Mouse (Mus musculus) heart, embryonic 14.5 days (tissue): ENCODE results near the gene Srcin1. TPM values are rescaled to one million over a fixed set of nuclear protein-coding genes. Genes with fewer than 3 reads are reported as not detected.

Experiments
- ATAC-seq: fragments of 200-750 bp; cut with Nextera tagmentation; 2 replicates; pipeline ENCODE4 v1.8.0; 2017; ENCODE audit warnings: low read depth, moderate TSS enrichment; ENCODE audit not compliant: insufficient number of reproducible peaks, insufficient read depth, low FRiP score
- H3K27ac ChIP-seq, 2 experiments: fragments of 200-500 bp in 1 of 2; fragments of 300-500 bp in 1 of 2; sonication (generic) in 1 of 2; replicated peaks in 1 of 2; 2 replicates each; pipeline ENCODE4 v1.5.1; 2012 to 2014; ENCODE audit warnings: low read depth in 2 of 2, low read length in 2 of 2, control low read depth in 1 of 2, mild to moderate bottlenecking in 1 of 2, mixed read lengths in 1 of 2; ENCODE audit not compliant: control insufficient read depth in 1 of 2, insufficient read depth in 1 of 2
- H3K27me3 ChIP-seq: fragments of 300-500 bp; sonication (generic); 2 replicates; pipeline ENCODE4 v1.6.1; 2014; ENCODE audit warnings: mild to moderate bottlenecking, low read length, control low read depth; ENCODE audit not compliant: control insufficient read depth, insufficient read depth
- H3K36me3 ChIP-seq: fragments of 300-500 bp; sonication (generic); 2 replicates; pipeline ENCODE4 v1.6.1; 2014; ENCODE audit warnings: mild to moderate bottlenecking, control low read depth, low read length, mixed read lengths; ENCODE audit not compliant: control insufficient read depth, insufficient read depth
- H3K4me1 ChIP-seq, 2 experiments: fragments of 200-500 bp in 1 of 2; fragments of 300-500 bp in 1 of 2; sonication (generic) in 1 of 2; 2 replicates each; pipeline ENCODE4 v1.6.1; 2012 to 2014; ENCODE audit warnings: low read length in 2 of 2, control low read depth in 1 of 2, mixed read lengths in 1 of 2; ENCODE audit not compliant: control insufficient read depth in 2 of 2, insufficient read depth in 2 of 2
- H3K4me2 ChIP-seq: fragments of 300-500 bp; sonication (generic); 2 replicates; pipeline ENCODE4 v1.6.1; 2014; ENCODE audit warnings: mild to moderate bottlenecking, low read length
- H3K4me3 ChIP-seq, 2 experiments: fragments of 200-500 bp in 1 of 2; fragments of 300-500 bp in 1 of 2; sonication (generic) in 1 of 2; 2 replicates each; pipeline ENCODE4 v1.5.1; 2012 to 2014; ENCODE audit warnings: low read length in 2 of 2, mild to moderate bottlenecking in 2 of 2, control low read depth in 1 of 2, low read depth in 1 of 2, moderate library complexity in 1 of 2; ENCODE audit not compliant: control insufficient read depth in 1 of 2, insufficient read depth in 1 of 2
- H3K9ac ChIP-seq: fragments of 300-500 bp; sonication (generic); 2 replicates; pipeline ENCODE4 v1.6.1; 2014; ENCODE audit warnings: mild to moderate bottlenecking, low read length
- H3K9me3 ChIP-seq: fragments of 300-500 bp; sonication (generic); 2 replicates; pipeline ENCODE4 v1.6.1; 2016; ENCODE audit warnings: low read length, control low read depth; ENCODE audit not compliant: control insufficient read depth
- WGBS: fragments of 180-500 bp; shearing (Covaris S2); extraction: QIAGEN DNeasy Blood & Tissue Kit; methylation state at CpG from one replicate; pipeline ENCODE4 v1.1.7; 2014; 5-methylcytosine and 5-hydroxymethylcytosine counted together
- polyA plus RNA-seq: library from polyadenylated mRNA; unstranded; fragments of >200 nt; fragmentation: Nextera tagmentation; extraction: Ambion mirVana; gene quantifications from 2 replicates; pipeline ENCODE4 v1.2.1, GENCODE M21; 2014

Gene Srcin1
- polyA plus RNA-seq, 1 experiment from 2014 or later = 0.22 TPM

DNA sequence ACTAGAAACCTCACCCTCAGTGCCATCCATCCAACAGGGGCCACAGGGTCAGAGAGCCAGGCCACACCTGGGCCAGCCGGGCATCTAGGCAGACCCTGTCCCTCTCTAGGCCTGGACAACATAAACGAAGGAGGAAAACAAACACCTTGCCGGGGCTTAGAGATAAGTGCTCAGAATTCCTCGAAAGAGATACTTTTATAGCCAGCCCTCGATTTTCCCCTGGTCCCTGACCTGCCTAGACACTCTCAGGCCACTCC is 4.0 kb downstream of the Srcin1 start:
- Histone ChIP-seq H3K9me3 (no peaks in the 10 kb centered on the region), H3K4me1 (peaks cover 6 to 21% of the 10 kb centered on the region in 2 experiments; a peak in 3 of 4 replicates), H3K4me2 (no peak overlapping the region), H3K27ac (no peak overlapping the region), H3K4me3 (no peak overlapping the region), H3K27me3 (peaks cover 90% of the 10 kb centered on the region), H3K9ac (no peak overlapping the region), H3K36me3 (no peaks in the 10 kb centered on the region)
- WGBS = 21% methylated on average over 5 of the region's 5 CpGs
- no peak for ATAC-seq

GRCm38 (mm10) chr11:97571266-97572088 is 4.5 kb downstream of the Srcin1 start:
- Histone ChIP-seq H3K4me3 (no peak overlapping the region), H3K4me2 (no peak overlapping the region), H3K9ac (no peak overlapping the region), H3K9me3 (no peaks in the 10 kb centered on the region), H3K4me1 (peaks cover 6 to 21% of the 10 kb centered on the region in 2 experiments; a peak in 3 of 4 replicates), H3K36me3 (no peaks in the 10 kb centered on the region), H3K27me3 (peaks cover 90% of the 10 kb centered on the region), H3K27ac (no peak overlapping the region)
- 24% methylated on average over 8 of the region's 8 CpGs for WGBS
- ATAC-seq = no peak

- H3K27me3 ChIP-seq = peaks cover 91% of the 10 kb centered on the region
- WGBS = 10% methylated on average over 8 of the region's 8 CpGs
- no peaks in the 10 kb centered on the region for H3K36me3 ChIP-seq
- H3K27ac ChIP-seq = no peak overlapping the region
- peaks cover 6 to 21% of the 10 kb centered on the region in 2 experiments; a peak in 3 of 4 replicates for H3K4me1 ChIP-seq
- no peak overlapping the region for H3K4me3 ChIP-seq
- H3K4me2 ChIP-seq = no peak overlapping the region
- no peak for ATAC-seq
- H3K9ac ChIP-seq = no peak overlapping the region
- no peaks in the 10 kb centered on the region for H3K9me3 ChIP-seq
Observed at GRCm38 (mm10) chr11:97570493-97571137, 5.4 kb downstream of the Srcin1 start.

GRCm38 (mm10) chr11:97569806-97570205 is 6.2 kb downstream of the Srcin1 start:
- 57% methylated on average over 3 of the region's 3 CpGs for WGBS
- H3K4me1 ChIP-seq = peaks cover 6 to 21% of the 10 kb centered on the region in 2 experiments; a peak in 3 of 4 replicates
- no peak for ATAC-seq
- H3K9me3 ChIP-seq = no peaks in the 10 kb centered on the region
- H3K9ac ChIP-seq = no peak overlapping the region
- H3K27me3 ChIP-seq = peaks cover 91% of the 10 kb centered on the region
- no peak overlapping the region for H3K4me2 ChIP-seq
- H3K27ac ChIP-seq = no peak overlapping the region
- H3K4me3 ChIP-seq = no peak overlapping the region
- no peaks in the 10 kb centered on the region for H3K36me3 ChIP-seq

- Histone ChIP-seq H3K27me3 (peaks cover 91% of the 10 kb centered on the region), H3K4me3 (no peak overlapping the region), H3K4me1 (peaks cover 6 to 16% of the 10 kb centered on the region in 2 experiments; a peak in 3 of 4 replicates), H3K36me3 (no peaks in the 10 kb centered on the region), H3K4me2 (no peak overlapping the region), H3K9me3 (no peaks in the 10 kb centered on the region), H3K27ac (no peak overlapping the region), H3K9ac (no peak overlapping the region)
- no peak for ATAC-seq
- 46% methylated on average over 5 of the region's 5 CpGs for WGBS
Observed at GRCm38 (mm10) chr11:97569301-97569724, 6.7 kb downstream of the Srcin1 start.

DNA sequence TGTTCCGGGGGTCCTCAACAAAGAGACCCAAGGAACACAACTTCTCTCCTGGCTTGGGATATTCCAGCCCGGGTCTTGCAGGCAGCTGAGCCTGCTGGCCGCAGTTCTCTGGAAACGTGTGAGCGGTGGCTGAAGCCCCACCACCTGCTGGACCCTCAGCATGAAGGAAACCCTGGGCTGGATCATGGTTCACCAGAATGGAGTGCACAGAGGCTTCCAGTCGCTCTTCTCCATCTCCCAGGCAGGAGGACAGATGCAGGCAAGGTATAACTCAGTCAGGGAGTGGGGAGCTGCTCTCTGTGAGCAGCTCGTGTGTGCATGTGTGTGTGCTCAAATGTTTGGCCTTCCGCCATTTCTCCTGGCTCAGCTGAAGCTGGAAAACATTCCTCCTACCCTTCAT is 7.3 kb downstream of the Srcin1 start:
- 6% methylated on average over 8 of the region's 8 CpGs for WGBS
- peaks cover 89% of the 10 kb centered on the region for H3K27me3 ChIP-seq
- H3K4me1 ChIP-seq = peaks cover 6 to 13% of the 10 kb centered on the region in 2 experiments; a peak in 3 of 4 replicates
- no peak overlapping the region for H3K9ac ChIP-seq
- no peaks in the 10 kb centered on the region for H3K9me3 ChIP-seq
- no peak overlapping the region for H3K4me2 ChIP-seq
- H3K27ac ChIP-seq = no peak overlapping the region
- ATAC-seq = peak; percentile 49; the same call in 1 of the 2 replicates
- no peak overlapping the region for H3K4me3 ChIP-seq
- no peaks in the 10 kb centered on the region for H3K36me3 ChIP-seq

DNA sequence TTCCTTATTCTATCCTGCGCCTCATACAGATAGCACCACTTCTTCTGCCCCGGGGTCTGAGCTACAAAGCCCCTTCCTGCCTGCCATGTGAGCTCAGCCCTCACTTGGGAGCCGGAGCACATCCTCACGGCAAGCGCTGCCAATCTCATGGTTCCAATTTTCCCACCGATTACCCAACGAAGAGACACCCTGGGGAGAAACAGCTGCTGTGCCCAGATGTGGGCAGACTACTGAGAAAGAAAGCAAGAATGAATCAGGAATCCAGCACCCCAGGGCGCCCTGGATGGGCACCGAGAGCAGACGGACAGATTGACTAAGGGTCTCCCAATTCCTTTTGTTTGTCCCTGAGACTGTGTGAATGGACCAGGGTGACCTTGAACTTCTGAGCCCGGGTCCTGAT is 8.5 kb downstream of the Srcin1 start:
- H3K9me3 ChIP-seq = no peaks in the 10 kb centered on the region
- no peaks in the 10 kb centered on the region for H3K36me3 ChIP-seq
- no peak overlapping the region for H3K9ac ChIP-seq
- H3K4me3 ChIP-seq = no peak overlapping the region
- ATAC-seq = no peak
- H3K27ac ChIP-seq = no peak overlapping the region
- no peak overlapping the region for H3K4me2 ChIP-seq
- peaks cover 8 to 13% of the 10 kb centered on the region in 2 experiments; a peak in 3 of 4 replicates for H3K4me1 ChIP-seq
- 25% methylated on average over 11 of the region's 11 CpGs for WGBS
- H3K27me3 ChIP-seq = peaks cover 84% of the 10 kb centered on the region
